Mouse (Mus musculus): ENCODE data around the gene Med4. TPM values are rescaled to one million over a fixed set of nuclear protein-coding genes. Genes with fewer than 3 reads are reported as not detected.

Med4 gene
- 6.9 and 11.3 TPM in 2 replicates for polyA plus RNA-seq (2012)

GRCm38 (mm10) chr14:73509765-73510423 lies at the start of gene Med4:
Med4 (plus strand) TSS chr14:73510025.

GRCm38 (mm10) chr14:73524766-73525448 lies 15.1 kb downstream of the Med4 start, which contains the start of gene Sucla2:
Sucla2 (plus strand) TSS chr14:73525319.

DNA sequence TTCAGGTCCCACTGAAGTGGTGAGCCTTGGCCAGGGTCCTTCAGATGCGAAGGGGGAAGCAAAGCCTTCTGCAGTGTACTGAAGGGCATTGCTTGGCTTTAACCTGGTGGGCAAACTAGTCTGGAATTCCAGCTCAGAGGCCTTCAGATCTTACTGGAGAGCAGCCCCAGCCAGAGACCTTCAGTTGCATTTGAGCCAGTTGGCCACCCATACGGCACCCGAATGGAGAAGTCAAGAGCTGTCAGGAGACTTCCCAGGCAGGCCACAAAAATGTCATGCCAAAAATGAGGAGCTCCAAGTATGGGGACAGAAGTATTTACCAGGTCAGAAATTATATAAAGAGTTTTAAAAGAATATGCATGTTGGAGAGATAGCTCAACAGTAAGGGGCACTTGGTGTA lies 38.2 kb downstream of the Med4 start, which contains the start of gene Nudt15:
Gene Nudt15, minus strand, starts transcription at position 192 of the 400 bp plus-strand sequence.

Other genes with a start within 250 kb of the Med4 start
- 5.1 and 5.6 TPM in 2 replicates for gene Rb1, start 184.2 kb upstream of the Med4 start, polyA plus RNA-seq (2012)
- 346 and 422 TPM in 2 replicates for gene Itm2b, start 124.7 kb upstream of the Med4 start, polyA plus RNA-seq (2012)
- gene Sucla2, start 15.3 kb downstream of the Med4 start, polyA plus RNA-seq (2012), result 38.3 and 40.4 TPM in 2 replicates
- gene Nudt15, start 38.2 kb downstream of the Med4 start, polyA plus RNA-seq (2012), result 0.49 and 0.53 TPM in 2 replicates
- not detected in 2 replicates for gene Gm21750, start 151.2 kb downstream of the Med4 start, polyA plus RNA-seq (2012)

Measured in megakaryocyte-erythroid progenitor cell, adult 5 weeks (primary cell).